Comparison of ENCODE assay signal across 22 mouse cellular contexts in genomic region chr2:148233691-148234300, GRCm38 (mm10).
"Had no signal": no experiment of that assay in that cellular context is flagged by ENCODE, and none has a peak within 500 bp of the region (broad histone marks: within the 10 kb centered on the region; RNA-seq: fewer than 3 reads in every experiment).

No protein-coding gene starts in this region.

- H3K4me3 ChIP-seq: kidney, embryonic 15.5 days; layer of hippocampus, adult 2 months; liver, embryonic 12.5 days; liver, embryonic 15.5 days; midbrain, embryonic 12.5 days; midbrain, embryonic 15.5 days; neural tube, embryonic 12.5 days; neural tube, embryonic 15.5 days had no signal

- H3K36me3 ChIP-seq: kidney, embryonic 15.5 days; liver, embryonic 12.5 days; liver, embryonic 15.5 days; midbrain, embryonic 12.5 days; midbrain, embryonic 15.5 days; neural tube, embryonic 12.5 days; neural tube, embryonic 15.5 days had no signal

- H3K4me1 ChIP-seq: liver, embryonic 12.5 days; liver, embryonic 15.5 days; midbrain, embryonic 12.5 days; midbrain, embryonic 15.5 days; neural tube, embryonic 12.5 days; neural tube, embryonic 15.5 days had no signal

- H3K9me3 ChIP-seq: kidney, embryonic 15.5 days; liver, embryonic 12.5 days; liver, embryonic 15.5 days; midbrain, embryonic 12.5 days; midbrain, embryonic 15.5 days; neural tube, embryonic 12.5 days; neural tube, embryonic 15.5 days had no signal

- H3K4me2 ChIP-seq: kidney, embryonic 15.5 days; liver, embryonic 12.5 days; liver, embryonic 15.5 days; midbrain, embryonic 12.5 days; midbrain, embryonic 15.5 days; neural tube, embryonic 12.5 days; neural tube, embryonic 15.5 days had no signal

- H3K27ac ChIP-seq: kidney, embryonic 15.5 days; layer of hippocampus, adult 2 months; liver, embryonic 12.5 days; liver, embryonic 15.5 days; macrophage; midbrain, embryonic 12.5 days; midbrain, embryonic 15.5 days; neural tube, embryonic 12.5 days; neural tube, embryonic 15.5 days; stomach, postnatal 0 days had no signal

- H3K27me3 ChIP-seq: kidney, embryonic 15.5 days; liver, embryonic 12.5 days; liver, embryonic 15.5 days; midbrain, embryonic 12.5 days; midbrain, embryonic 15.5 days; neural tube, embryonic 12.5 days; neural tube, embryonic 15.5 days had no signal

- DNase-seq: kidney, adult 18-20 months; kidney, postnatal 25 days; layer of hippocampus, adult 9-11 months; liver; lung, adult 18-20 months; lung, postnatal 14 days; right cerebral cortex, adult 18-20 months; right cerebral cortex, postnatal 14 days; right cerebral cortex, postnatal 4 days; thymus, adult 2 months; thymus, postnatal 14 days; thymus, postnatal 4 days had no signal

- ATAC-seq: liver, embryonic 12.5 days; midbrain, embryonic 15.5 days had no signal

- H3K9ac ChIP-seq: kidney, embryonic 15.5 days; liver, embryonic 12.5 days; liver, embryonic 15.5 days; midbrain, embryonic 12.5 days; midbrain, embryonic 15.5 days; neural tube, embryonic 12.5 days; neural tube, embryonic 15.5 days had no signal
